Mouse (Mus musculus): ENCODE measurements at regions not wholly inside any gene's neighbourhood (a gene's known extent, or its start where the extent isn't known, plus 50 kb on each side); places are given as distances from the start of the nearest gene placed in this dataset.

DNA sequence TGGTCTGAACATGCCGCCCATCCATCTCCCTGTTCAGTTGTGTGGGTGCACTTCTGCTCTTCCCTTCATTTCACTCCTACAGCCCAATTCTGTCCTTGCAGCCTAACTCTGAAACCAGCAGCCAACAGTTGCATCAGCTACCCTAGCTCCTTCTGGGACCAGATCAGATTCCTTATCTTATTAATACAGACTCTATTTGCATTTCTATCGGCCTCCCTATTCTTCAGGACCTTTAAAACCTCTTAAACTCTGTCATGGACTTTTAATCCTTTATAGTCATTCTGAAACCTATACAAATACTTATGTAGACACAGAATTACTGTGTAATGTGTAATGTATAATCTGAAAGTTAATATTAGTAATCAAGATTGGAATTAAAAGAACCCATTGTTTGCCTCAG, 195.9 kb upstream of the Thbs1 start:
- ATAC-seq (ENCODE audit: insufficient number of reproducible peaks, low FRiP score): no peak
- H3K36me3 ChIP-seq: no peaks in the 10 kb centered on the region
- no peaks in the 10 kb centered on the region for H3K27me3 ChIP-seq (replicated peaks)
- H3K4me1 ChIP-seq (replicated peaks): no peaks in the 10 kb centered on the region
- H3K4me2 ChIP-seq: no peak overlapping the region
- H3K27ac ChIP-seq (ENCODE audit: poor library complexity, severe bottlenecking): no peak overlapping the region
- no peak overlapping the region for H3K9ac ChIP-seq
- no peaks in the 10 kb centered on the region for H3K9me3 ChIP-seq (replicated peaks)
- no peak overlapping the region for H3K4me3 ChIP-seq
- WGBS: 73% methylated on average over 2 of the region's 2 CpGs

DNA sequence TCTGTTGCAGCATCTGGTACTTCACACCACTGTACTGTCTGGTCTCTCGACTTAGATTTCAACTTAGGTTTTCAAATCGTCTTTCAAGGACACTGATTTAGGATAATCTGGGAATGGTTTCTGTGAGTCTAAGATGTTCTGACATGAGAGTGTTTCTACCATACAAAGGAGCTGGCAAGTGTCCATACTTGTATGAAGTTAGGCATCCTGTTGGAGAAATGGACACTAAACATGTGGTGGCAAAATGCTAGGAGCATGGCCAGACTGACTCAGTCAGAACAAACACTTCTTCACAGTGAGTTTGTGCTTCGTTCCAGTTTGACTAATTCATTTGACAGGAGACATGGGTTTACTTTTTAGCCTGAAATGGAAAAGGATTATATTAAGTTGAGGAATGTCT, 194.5 kb upstream of the Thbs1 start:
- Histone ChIP-seq H3K27ac (ENCODE audit: poor library complexity, severe bottlenecking) (no peak overlapping the region), H3K9ac (no peak overlapping the region), H3K4me1 (replicated peaks) (no peaks in the 10 kb centered on the region), H3K27me3 (replicated peaks) (no peaks in the 10 kb centered on the region), H3K4me2 (no peak overlapping the region), H3K4me3 (no peak overlapping the region), H3K36me3 (no peaks in the 10 kb centered on the region), H3K9me3 (replicated peaks) (no peaks in the 10 kb centered on the region)
- 75% methylated on average over 3 of the region's 3 CpGs for WGBS
- ATAC-seq (ENCODE audit: insufficient number of reproducible peaks, low FRiP score): no peak

DNA sequence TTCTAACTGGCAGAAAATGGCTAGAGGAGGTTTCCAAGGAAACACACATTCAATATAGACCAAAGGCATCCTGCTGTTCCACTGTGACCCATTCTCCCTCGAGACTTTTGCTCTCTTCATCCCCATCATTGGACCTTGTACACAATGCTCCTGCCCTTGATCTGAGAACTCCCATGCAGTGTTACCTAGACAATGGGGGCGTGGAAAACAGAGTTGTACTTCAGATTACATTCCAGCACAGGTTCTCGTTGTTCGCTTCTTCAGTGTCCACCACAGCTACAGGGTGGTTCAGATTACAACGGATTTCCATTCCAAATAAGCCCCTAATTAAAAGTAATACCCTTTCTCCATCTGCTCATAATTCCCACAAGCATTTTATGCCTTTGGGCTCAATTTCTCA, 186.8 kb upstream of the Thbs1 start:
- H3K27ac ChIP-seq (ENCODE audit: poor library complexity, severe bottlenecking): no peak overlapping the region

DNA sequence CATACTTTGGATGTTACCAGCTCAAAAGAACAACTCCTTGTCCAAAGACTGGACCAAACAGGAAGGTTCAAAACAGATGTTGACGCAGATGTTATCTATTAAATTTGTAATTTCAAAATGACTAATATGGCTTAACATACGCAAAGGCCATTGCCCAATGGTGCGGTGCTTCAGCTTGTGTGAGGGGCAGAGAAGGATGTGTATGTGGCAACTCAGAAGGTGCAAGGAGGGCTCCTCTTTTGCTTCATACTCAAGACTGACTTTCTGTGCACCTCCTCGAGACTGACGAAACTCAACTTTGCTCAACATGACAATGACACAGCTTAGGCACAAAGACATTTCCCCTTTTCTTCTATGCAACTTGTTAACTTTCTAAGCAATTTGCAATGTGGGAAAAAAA, 186.3 kb upstream of the Thbs1 start:
- Histone ChIP-seq H3K27ac (ENCODE audit: poor library complexity, severe bottlenecking) (no peak overlapping the region), H3K27me3 (replicated peaks) (no peaks in the 10 kb centered on the region), H3K9ac (no peak overlapping the region), H3K36me3 (no peaks in the 10 kb centered on the region), H3K4me3 (no peak overlapping the region), H3K4me1 (replicated peaks) (peaks cover 7% of the 10 kb centered on the region), H3K9me3 (replicated peaks) (no peaks in the 10 kb centered on the region), H3K4me2 (no peak overlapping the region)
- ATAC-seq (ENCODE audit: insufficient number of reproducible peaks, low FRiP score): no peak
- WGBS: 93% methylated on average over 5 of the region's 5 CpGs

More for the DNA sequence above, 186.8 kb upstream of the Thbs1 start:
- Histone ChIP-seq H3K36me3 (no peaks in the 10 kb centered on the region), H3K9me3 (replicated peaks) (no peaks in the 10 kb centered on the region), H3K9ac (no peak overlapping the region), H3K27me3 (replicated peaks) (no peaks in the 10 kb centered on the region), H3K4me3 (no peak overlapping the region), H3K4me1 (replicated peaks) (peaks cover 7% of the 10 kb centered on the region), H3K4me2 (no peak overlapping the region)
- no peak for ATAC-seq (ENCODE audit: insufficient number of reproducible peaks, low FRiP score)
- WGBS: 66% methylated on average over 5 of the region's 5 CpGs

DNA sequence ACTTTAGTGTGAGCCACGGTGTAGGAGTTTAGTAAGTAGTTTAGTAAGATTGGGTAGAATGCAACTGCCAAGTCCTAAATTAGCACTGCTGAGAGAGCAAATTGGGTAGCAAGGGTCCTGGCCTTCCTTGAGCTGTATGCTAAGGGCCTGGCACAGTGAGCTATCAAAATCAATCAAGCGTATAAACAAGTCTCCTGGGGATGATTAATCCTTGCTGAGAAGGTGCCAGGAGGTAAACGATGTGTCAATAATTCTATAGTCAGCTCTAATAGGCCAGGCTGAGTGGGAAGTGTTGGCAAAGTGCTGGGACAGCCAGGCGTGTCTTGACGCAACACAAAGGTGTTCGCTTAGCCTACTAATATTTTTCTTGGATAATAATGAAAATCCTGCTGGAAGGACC, 183.6 kb upstream of the Thbs1 start:
- Histone ChIP-seq H3K36me3 (no peaks in the 10 kb centered on the region), H3K9me3 (replicated peaks) (no peaks in the 10 kb centered on the region; the same call in 1 of the 2 replicates), H3K27ac (ENCODE audit: poor library complexity, severe bottlenecking) (no peak overlapping the region), H3K4me3 (no peak overlapping the region), H3K9ac (no peak overlapping the region), H3K4me2 (no peak overlapping the region), H3K27me3 (replicated peaks) (no peaks in the 10 kb centered on the region), H3K4me1 (replicated peaks) (peaks cover 7% of the 10 kb centered on the region)
- ATAC-seq (ENCODE audit: insufficient number of reproducible peaks, low FRiP score): no peak
- 54% methylated on average over 6 of the region's 6 CpGs for WGBS

DNA sequence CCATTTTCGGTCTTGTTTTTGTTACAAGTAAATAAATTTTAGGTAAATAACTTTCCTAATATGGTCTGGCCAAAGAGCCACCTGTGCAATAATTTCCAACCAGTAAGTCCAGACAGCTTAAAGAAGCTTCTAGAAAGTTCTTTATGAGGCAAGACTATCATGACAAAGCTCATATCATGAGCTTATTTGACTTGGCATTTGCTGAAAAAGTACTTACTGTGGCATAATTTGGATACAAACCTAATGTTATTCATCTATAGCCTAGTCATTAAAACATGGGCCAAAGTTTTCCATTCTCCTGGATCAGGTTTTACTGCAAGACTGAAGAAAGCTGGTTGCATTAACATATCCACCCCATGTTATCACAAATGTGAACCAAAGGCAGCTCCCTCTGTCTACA, 182.1 kb upstream of the Thbs1 start:
- Histone ChIP-seq H3K4me3 (no peak overlapping the region), H3K4me1 (replicated peaks) (peaks cover 7% of the 10 kb centered on the region), H3K9me3 (replicated peaks) (peaks cover 3% of the 10 kb centered on the region; the same call in 1 of the 2 replicates), H3K27ac (ENCODE audit: poor library complexity, severe bottlenecking) (no peak overlapping the region), H3K36me3 (no peaks in the 10 kb centered on the region), H3K4me2 (no peak overlapping the region), H3K9ac (no peak overlapping the region), H3K27me3 (replicated peaks) (no peaks in the 10 kb centered on the region)
- WGBS: 70% methylated on average over 1 of the region's 1 CpGs
- no peak for ATAC-seq (ENCODE audit: insufficient number of reproducible peaks, low FRiP score)

DNA sequence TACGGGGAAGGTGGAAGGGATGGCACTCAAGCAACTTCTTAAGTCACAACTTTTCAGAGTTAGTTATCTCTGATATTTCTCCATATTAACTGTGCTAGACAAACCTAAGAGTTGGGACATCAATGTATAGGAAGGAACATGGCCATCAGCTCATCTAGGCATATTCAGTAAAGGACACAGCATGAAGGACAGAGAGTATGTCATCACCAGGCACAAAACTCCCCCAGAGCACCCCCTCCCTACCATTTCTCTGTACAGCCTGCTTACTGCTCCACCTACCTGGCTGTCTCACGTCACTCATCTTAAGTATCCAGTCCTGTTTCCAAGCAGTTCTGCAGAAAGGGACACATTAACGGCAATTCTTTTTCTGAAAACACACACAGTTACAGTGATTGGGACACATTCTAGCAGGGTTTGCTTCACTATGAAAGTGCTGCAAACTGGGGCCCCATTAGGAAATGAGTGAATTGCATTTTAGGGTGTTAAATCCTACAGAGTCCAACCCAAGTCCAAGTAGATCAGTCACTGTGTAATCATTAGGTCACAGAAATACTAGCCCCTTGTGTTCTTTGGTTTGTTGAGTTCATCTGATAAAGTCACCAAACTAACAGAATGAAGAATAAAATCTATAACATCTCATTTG, 180.7 kb upstream of the Thbs1 start:
- Histone ChIP-seq H3K4me2 (no peak overlapping the region), H3K27me3 (replicated peaks) (no peaks in the 10 kb centered on the region), H3K9me3 (replicated peaks) (peaks cover 3% of the 10 kb centered on the region; the same call in 1 of the 2 replicates), H3K27ac (ENCODE audit: poor library complexity, severe bottlenecking) (no peak overlapping the region), H3K9ac (no peak overlapping the region), H3K36me3 (no peaks in the 10 kb centered on the region), H3K4me3 (no peak overlapping the region), H3K4me1 (replicated peaks) (peaks cover 7% of the 10 kb centered on the region)
- no peak for ATAC-seq (ENCODE audit: insufficient number of reproducible peaks, low FRiP score)
- 69% methylated on average over 3 of the region's 3 CpGs for WGBS

DNA sequence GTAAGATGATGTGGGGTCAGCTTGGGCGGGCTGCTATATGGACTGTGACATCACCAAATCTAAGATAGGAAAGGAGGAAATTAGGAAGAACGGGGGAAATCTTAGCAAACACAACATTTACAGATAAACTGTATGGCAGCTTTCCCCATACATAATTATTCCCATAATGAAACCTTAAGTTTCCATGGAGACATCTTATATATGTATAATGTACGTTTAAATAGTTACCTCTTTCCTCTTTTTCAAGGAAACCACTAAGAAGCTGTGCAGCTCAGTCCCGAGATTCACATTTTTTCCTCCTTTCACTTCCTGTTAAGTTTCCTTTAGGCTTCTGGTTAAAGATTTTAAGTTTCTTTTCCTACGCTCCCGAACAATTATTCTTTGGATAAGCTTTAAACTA, 175.1 kb upstream of the Thbs1 start:
- ATAC-seq (ENCODE audit: insufficient number of reproducible peaks, low FRiP score): no peak
- H3K9me3 ChIP-seq (replicated peaks): peaks cover 3% of the 10 kb centered on the region; the same call in 1 of the 2 replicates
- 62% methylated on average over 6 of the region's 6 CpGs for WGBS
- no peak overlapping the region for H3K4me3 ChIP-seq
- H3K36me3 ChIP-seq: no peaks in the 10 kb centered on the region
- no peak overlapping the region for H3K9ac ChIP-seq
- no peak overlapping the region for H3K4me2 ChIP-seq
- H3K4me1 ChIP-seq (replicated peaks): peaks cover 2% of the 10 kb centered on the region; the same call in 1 of the 2 replicates
- no peaks in the 10 kb centered on the region for H3K27me3 ChIP-seq (replicated peaks)
- no peak overlapping the region for H3K27ac ChIP-seq (ENCODE audit: poor library complexity, severe bottlenecking)

DNA sequence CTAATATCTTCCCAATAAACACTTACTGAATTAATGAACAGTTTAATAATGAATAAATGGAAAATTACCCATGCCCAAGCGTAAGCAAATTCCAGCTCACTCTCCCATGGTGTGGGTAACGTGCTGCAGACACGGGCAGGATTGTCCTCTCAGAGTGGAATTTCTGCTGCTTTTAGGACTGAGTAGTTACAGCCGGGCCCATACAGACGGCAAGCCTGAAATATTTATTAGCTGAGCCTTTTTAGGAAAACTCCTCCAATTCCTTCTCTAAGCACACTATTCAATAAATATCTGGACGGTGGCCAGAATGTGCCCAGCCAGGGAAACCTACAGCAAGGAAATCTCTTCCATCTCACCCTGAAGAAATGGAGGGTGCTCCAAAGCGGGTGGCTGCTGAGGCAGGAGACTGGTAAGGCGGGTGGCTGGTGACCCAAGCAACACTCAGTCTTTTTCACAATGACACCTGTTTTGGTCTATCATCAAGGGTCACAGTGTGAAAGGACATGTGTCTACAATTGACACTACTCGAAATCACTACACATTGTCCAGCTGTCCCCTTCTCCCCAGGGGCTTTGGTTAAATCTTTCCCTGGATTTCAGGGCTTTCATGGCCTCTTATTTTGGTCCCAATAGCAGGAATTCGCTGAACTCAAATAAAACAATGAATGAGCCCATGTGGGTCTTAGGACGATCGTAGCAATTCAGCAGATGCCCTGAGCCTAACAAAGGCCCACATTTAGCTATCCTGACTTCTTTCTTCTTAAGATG, 173.2 kb upstream of the Thbs1 start:
- Histone ChIP-seq H3K27me3 (replicated peaks) (no peaks in the 10 kb centered on the region), H3K36me3 (no peaks in the 10 kb centered on the region), H3K9ac (no peak overlapping the region), H3K27ac (ENCODE audit: poor library complexity, severe bottlenecking) (no peak overlapping the region), H3K4me2 (no peak overlapping the region), H3K9me3 (replicated peaks) (0 out of 2 replicates have a peak, but pooled peaks cover under 1% of the 10 kb centered on the region), H3K4me1 (replicated peaks) (peaks cover 6% of the 10 kb centered on the region; the same call in 1 of the 2 replicates), H3K4me3 (no peak overlapping the region)
- ATAC-seq (ENCODE audit: insufficient number of reproducible peaks, low FRiP score): no peak
- 69% methylated on average over 12 of the region's 12 CpGs for WGBS

DNA sequence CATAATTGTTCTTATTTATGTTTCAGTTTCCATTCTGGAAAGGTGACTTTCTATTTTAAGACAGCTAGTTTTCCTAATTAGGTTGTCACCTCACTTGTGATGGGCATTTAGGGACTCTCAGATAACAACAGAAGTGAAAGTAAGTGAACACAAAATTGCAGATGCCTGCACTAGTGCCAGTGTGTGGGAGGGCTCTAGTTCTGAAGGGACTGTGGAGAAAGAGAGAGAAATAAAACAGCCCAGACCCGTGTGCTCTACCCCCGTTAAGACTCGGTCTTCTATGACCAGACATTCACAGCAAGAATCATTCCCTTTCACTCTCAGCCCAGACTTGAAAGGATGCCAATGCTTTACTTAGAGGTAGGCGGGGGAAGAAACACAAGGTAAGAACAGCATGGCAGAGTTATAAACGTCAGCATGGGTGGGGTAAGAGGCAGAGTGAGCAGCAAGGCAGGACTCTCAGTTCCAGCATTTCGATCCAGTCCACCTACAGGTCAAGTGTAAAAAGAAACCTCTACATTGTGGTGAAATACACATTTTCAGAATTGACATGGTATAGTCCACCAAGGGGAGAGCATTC, 170.1 kb upstream of the Thbs1 start:
- H3K27me3 ChIP-seq (replicated peaks): no peaks in the 10 kb centered on the region
- no peak overlapping the region for H3K4me3 ChIP-seq
- whole genome bisulfite sequencing: 58% methylated on average over 6 of the region's 6 CpGs
- H3K9ac ChIP-seq: no peak overlapping the region
- no peaks in the 10 kb centered on the region for H3K9me3 ChIP-seq (replicated peaks)
- ATAC-seq (ENCODE audit: insufficient number of reproducible peaks, low FRiP score): no peak
- no peak overlapping the region; the same call in 1 of the 2 replicates for H3K4me2 ChIP-seq
- no peak overlapping the region for H3K27ac ChIP-seq (ENCODE audit: poor library complexity, severe bottlenecking)
- H3K36me3 ChIP-seq: no peaks in the 10 kb centered on the region
- H3K4me1 ChIP-seq (replicated peaks): peaks cover 6% of the 10 kb centered on the region; the same call in 1 of the 2 replicates

DNA sequence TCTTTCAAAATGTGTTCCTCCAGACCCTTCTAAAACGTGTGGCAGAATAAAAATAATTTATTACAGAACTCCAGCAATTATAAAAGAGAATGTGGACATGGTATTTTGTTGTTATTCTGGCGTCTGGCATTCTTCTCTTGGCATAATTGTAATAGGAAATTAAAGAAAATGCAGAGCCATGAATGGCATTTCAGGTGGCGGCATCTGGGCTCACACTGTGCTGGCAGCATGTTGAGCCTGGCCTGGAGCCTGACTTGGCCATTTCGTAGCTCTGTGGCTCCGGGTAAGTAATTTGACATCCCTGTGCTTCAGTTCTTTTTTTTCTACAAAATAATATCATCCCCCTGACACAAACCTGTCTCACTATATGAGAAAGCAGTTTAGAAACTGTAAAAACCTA, 168.0 kb upstream of the Thbs1 start:
- Histone ChIP-seq H3K9ac (no peak overlapping the region), H3K27me3 (replicated peaks) (no peaks in the 10 kb centered on the region), H3K4me3 (no peak overlapping the region), H3K9me3 (replicated peaks) (no peaks in the 10 kb centered on the region), H3K4me2 (no peak overlapping the region), H3K36me3 (no peaks in the 10 kb centered on the region), H3K27ac (ENCODE audit: poor library complexity, severe bottlenecking) (no peak overlapping the region), H3K4me1 (replicated peaks) (peaks cover 6% of the 10 kb centered on the region; the same call in 1 of the 2 replicates)
- no peak for ATAC-seq (ENCODE audit: insufficient number of reproducible peaks, low FRiP score)
- WGBS: 70% methylated on average over 5 of the region's 5 CpGs

Data from heart, embryonic 12.5 days (tissue).